Mouse (Mus musculus): ENCODE results near the gene Mkln1. TPM values are rescaled to one million over a fixed set of nuclear protein-coding genes. Genes with fewer than 3 reads are reported as not detected.
A peak's percentile ranks its signal among the peaks of the same experiment; 100 is the strongest.

Mkln1 gene
- polyA plus RNA-seq, 1 experiment from 2014 or later = 185 TPM

GRCm38 (mm10) chr6:31489950-31490349, 91.4 kb downstream of the Mkln1 start:
- no peak overlapping the region for H3K9ac ChIP-seq
- no peak overlapping the region for H3K27ac ChIP-seq
- ATAC-seq (ENCODE audit: low FRiP score, low read depth) = no peak
- H3K9me3 ChIP-seq = no peaks in the 10 kb centered on the region
- H3K27me3 ChIP-seq (replicated peaks) = no peaks in the 10 kb centered on the region
- no peaks in the 10 kb centered on the region for H3K4me1 ChIP-seq
- H3K4me3 ChIP-seq = no peak overlapping the region
- H3K36me3 ChIP-seq = peaks cover 12% of the 10 kb centered on the region; the same call in 1 of the 2 replicates
- H3K4me2 ChIP-seq (replicated peaks) = no peak overlapping the region
- 95% methylated on average over 7 of the region's 7 CpGs for WGBS

GRCm38 (mm10) chr6:31495122-31495731, 96.7 kb downstream of the Mkln1 start:
- Histone ChIP-seq H3K36me3 (peaks cover 16% of the 10 kb centered on the region), H3K27ac (no peak overlapping the region), H3K4me2 (replicated peaks) (no peak overlapping the region), H3K9me3 (no peaks in the 10 kb centered on the region), H3K9ac (no peak overlapping the region), H3K4me1 (no peaks in the 10 kb centered on the region), H3K4me3 (no peak overlapping the region), H3K27me3 (replicated peaks) (no peaks in the 10 kb centered on the region)
- 90% methylated on average over 2 of the region's 2 CpGs for WGBS
- ATAC-seq (ENCODE audit: low FRiP score, low read depth) = no peak

GRCm38 (mm10) chr6:31496227-31496626, 97.7 kb downstream of the Mkln1 start:
- no peak overlapping the region for H3K4me3 ChIP-seq
- no peak for ATAC-seq (ENCODE audit: low FRiP score, low read depth)
- no peaks in the 10 kb centered on the region for H3K4me1 ChIP-seq
- H3K27me3 ChIP-seq (replicated peaks) = no peaks in the 10 kb centered on the region
- H3K27ac ChIP-seq = no peak overlapping the region
- 92% methylated on average over 2 of the region's 2 CpGs for WGBS
- no peak overlapping the region for H3K4me2 ChIP-seq (replicated peaks)
- no peak overlapping the region for H3K9ac ChIP-seq
- H3K36me3 ChIP-seq = peaks cover 16% of the 10 kb centered on the region
- no peaks in the 10 kb centered on the region for H3K9me3 ChIP-seq

GRCm38 (mm10) chr6:31499836-31500235, 101.3 kb downstream of the Mkln1 start:
- 88% methylated on average over 10 of the region's 10 CpGs for WGBS
- Histone ChIP-seq H3K9me3 (no peaks in the 10 kb centered on the region), H3K27me3 (replicated peaks) (no peaks in the 10 kb centered on the region), H3K4me1 (no peaks in the 10 kb centered on the region), H3K9ac (no peak overlapping the region), H3K36me3 (peaks cover 13% of the 10 kb centered on the region), H3K4me3 (no peak overlapping the region), H3K27ac (no peak overlapping the region), H3K4me2 (replicated peaks) (no peak overlapping the region)
- no peak for ATAC-seq (ENCODE audit: low FRiP score, low read depth)

- H3K9me3 ChIP-seq = no peaks in the 10 kb centered on the region
- H3K4me1 ChIP-seq = no peaks in the 10 kb centered on the region
- no peaks in the 10 kb centered on the region for H3K27me3 ChIP-seq (replicated peaks)
- peaks cover 12% of the 10 kb centered on the region for H3K36me3 ChIP-seq
- no peak overlapping the region for H3K4me2 ChIP-seq (replicated peaks)
- no peak overlapping the region for H3K4me3 ChIP-seq
- WGBS = 88% methylated on average over 2 of the region's 2 CpGs
- H3K27ac ChIP-seq = no peak overlapping the region
- no peak overlapping the region for H3K9ac ChIP-seq
- no peak for ATAC-seq (ENCODE audit: low FRiP score, low read depth)
Measured at GRCm38 (mm10) chr6:31500260-31500659, 101.7 kb downstream of the Mkln1 start.

GRCm38 (mm10) chr6:31500691-31501090, 102.2 kb downstream of the Mkln1 start:
- Histone ChIP-seq H3K27me3 (replicated peaks) (no peaks in the 10 kb centered on the region), H3K27ac (no peak overlapping the region), H3K4me3 (no peak overlapping the region), H3K4me2 (replicated peaks) (no peak overlapping the region), H3K36me3 (peaks cover 12% of the 10 kb centered on the region), H3K9ac (no peak overlapping the region), H3K4me1 (no peaks in the 10 kb centered on the region), H3K9me3 (no peaks in the 10 kb centered on the region)
- ATAC-seq (ENCODE audit: low FRiP score, low read depth) = no peak

- Histone ChIP-seq H3K4me2 (replicated peaks) (no peak overlapping the region), H3K9me3 (no peaks in the 10 kb centered on the region), H3K36me3 (peaks cover 3% of the 10 kb centered on the region), H3K27ac (no peak overlapping the region), H3K9ac (no peak overlapping the region), H3K4me1 (no peaks in the 10 kb centered on the region), H3K27me3 (replicated peaks) (no peaks in the 10 kb centered on the region), H3K4me3 (no peak overlapping the region)
- ATAC-seq (ENCODE audit: low FRiP score, low read depth) = no peak
- WGBS = 98% methylated on average over 2 of the region's 2 CpGs
Measured at GRCm38 (mm10) chr6:31502614-31503013, 104.1 kb downstream of the Mkln1 start.

GRCm38 (mm10) chr6:31513726-31514125, 115.2 kb downstream of the Mkln1 start:
- 84% methylated on average over 6 of the region's 6 CpGs for WGBS

GRCm38 (mm10) chr6:31517681-31518337, 119.3 kb downstream of the Mkln1 start:
- Histone ChIP-seq H3K9ac (no peak overlapping the region), H3K27ac (no peak overlapping the region), H3K27me3 (replicated peaks) (no peaks in the 10 kb centered on the region), H3K9me3 (no peaks in the 10 kb centered on the region), H3K4me1 (0 out of 2 replicates have a peak, but pooled peaks cover 4% of the 10 kb centered on the region), H3K36me3 (peaks cover 7% of the 10 kb centered on the region), H3K4me3 (no peak overlapping the region), H3K4me2 (replicated peaks) (no peak overlapping the region)
- ATAC-seq (ENCODE audit: low FRiP score, low read depth) = no peak
- 71% methylated on average over 9 of the region's 9 CpGs for WGBS

More at GRCm38 (mm10) chr6:31513726-31514125, 115.2 kb downstream of the Mkln1 start:
- Histone ChIP-seq H3K4me2 (replicated peaks) (no peak overlapping the region), H3K27ac (no peak overlapping the region), H3K27me3 (replicated peaks) (no peaks in the 10 kb centered on the region), H3K9me3 (no peaks in the 10 kb centered on the region), H3K36me3 (0 out of 2 replicates have a peak, but pooled peaks cover 3% of the 10 kb centered on the region), H3K4me3 (no peak overlapping the region), H3K9ac (no peak overlapping the region), H3K4me1 (0 out of 2 replicates have a peak, but pooled peaks cover 4% of the 10 kb centered on the region)
- ATAC-seq (ENCODE audit: low FRiP score, low read depth) = no peak

GRCm38 (mm10) chr6:31518338-31518698, 119.8 kb downstream of the Mkln1 start:
- H3K4me3 ChIP-seq = no peak overlapping the region
- H3K27me3 ChIP-seq (replicated peaks) = no peaks in the 10 kb centered on the region
- H3K4me1 ChIP-seq = 0 out of 2 replicates have a peak, but pooled peaks cover 4% of the 10 kb centered on the region
- no peaks in the 10 kb centered on the region for H3K9me3 ChIP-seq
- no peak for ATAC-seq (ENCODE audit: low FRiP score, low read depth)
- WGBS = 81% methylated on average over 2 of the region's 2 CpGs
- H3K36me3 ChIP-seq = peaks cover 10% of the 10 kb centered on the region
- no peak overlapping the region for H3K9ac ChIP-seq
- no peak overlapping the region for H3K4me2 ChIP-seq (replicated peaks)
- H3K27ac ChIP-seq = no peak overlapping the region

GRCm38 (mm10) chr6:31519001-31519471, 120.5 kb downstream of the Mkln1 start:
- 70% methylated on average over 8 of the region's 8 CpGs for WGBS
- no peak overlapping the region for H3K9ac ChIP-seq
- H3K36me3 ChIP-seq = peaks cover 12% of the 10 kb centered on the region
- H3K4me1 ChIP-seq = 0 out of 2 replicates have a peak, but pooled peaks cover 4% of the 10 kb centered on the region
- no peak overlapping the region for H3K4me2 ChIP-seq (replicated peaks)
- H3K9me3 ChIP-seq = no peaks in the 10 kb centered on the region
- no peak overlapping the region for H3K27ac ChIP-seq
- H3K4me3 ChIP-seq = no peak overlapping the region
- ATAC-seq (ENCODE audit: low FRiP score, low read depth) = peak; percentile 48; the same call in 1 of the 2 replicates
- H3K27me3 ChIP-seq (replicated peaks) = no peaks in the 10 kb centered on the region

- Histone ChIP-seq H3K36me3 (peaks cover 26% of the 10 kb centered on the region), H3K27ac (no peak overlapping the region)
Measured at GRCm38 (mm10) chr6:31520486-31521215, 122.1 kb downstream of the Mkln1 start.

More at GRCm38 (mm10) chr6:31520486-31521215, 122.1 kb downstream of the Mkln1 start:
- H3K27me3 ChIP-seq (replicated peaks) = no peaks in the 10 kb centered on the region
- no peak overlapping the region for H3K4me2 ChIP-seq (replicated peaks)
- no peak for ATAC-seq (ENCODE audit: low FRiP score, low read depth)
- no peak overlapping the region for H3K4me3 ChIP-seq
- 0 out of 2 replicates have a peak, but pooled peaks cover 4% of the 10 kb centered on the region for H3K4me1 ChIP-seq
- H3K9ac ChIP-seq = no peak overlapping the region
- 80% methylated on average over 7 of the region's 7 CpGs for WGBS
- H3K9me3 ChIP-seq = no peaks in the 10 kb centered on the region
